Mouse (Mus musculus) liver, adult 2 months (tissue): ENCODE measurements around the gene Dmrt1. TPM values are rescaled to one million over a fixed set of nuclear protein-coding genes. Genes with fewer than 3 reads are reported as not detected.

Source experiments
- DNase-seq: peaks from one replicate; pipeline ENCODE4 v3.0.0-alpha.2; 2011; ENCODE audit warnings: low read depth, low spot score; ENCODE audit errors: extremely low read depth
- H3K27ac ChIP-seq: fragments of 200-500 bp; replicated peaks from 2 replicates; pipeline ENCODE4 v1.5.1; 2012; ENCODE audit warnings: low read depth, mild to moderate bottlenecking, control low read depth, inconsistent platforms, low read length; ENCODE audit not compliant: insufficient read depth
- H3K27me3 ChIP-seq: fragments of 200-500 bp; 2 replicates; pipeline ENCODE4 v1.6.1; 2012; ENCODE audit warnings: mild to moderate bottlenecking, moderate library complexity, low read length, inconsistent platforms; ENCODE audit not compliant: control insufficient read depth, insufficient read depth
- H3K36me3 ChIP-seq: fragments of 200-500 bp; 2 replicates; pipeline ENCODE4 v1.6.1; 2012; ENCODE audit warnings: low read length, inconsistent platforms; ENCODE audit not compliant: control insufficient read depth, insufficient read depth
- H3K4me1 ChIP-seq: fragments of 200-500 bp; 2 replicates; pipeline ENCODE4 v1.6.1; 2011; ENCODE audit warnings: low read length; ENCODE audit not compliant: control insufficient read depth, insufficient read depth
- H3K4me3 ChIP-seq: fragments of 200-500 bp; 2 replicates; pipeline ENCODE4 v1.5.1; 2011; ENCODE audit warnings: low read depth, mild to moderate bottlenecking, control low read depth, low read length, moderate library complexity; ENCODE audit not compliant: insufficient read depth
- H3K79me2 ChIP-seq: fragments of 200-500 bp; 2 replicates; pipeline ENCODE4 v1.6.1; 2012; ENCODE audit warnings: inconsistent platforms, mild to moderate bottlenecking, low read length, moderate library complexity; ENCODE audit not compliant: control insufficient read depth, insufficient read depth
- H3K9ac ChIP-seq: fragments of 200-500 bp; 2 replicates; pipeline ENCODE4 v1.6.1; 2012; ENCODE audit warnings: low read depth, mild to moderate bottlenecking, control low read depth, inconsistent platforms, low read length
- CTCF ChIP-seq: fragments of 200-500 bp; IDR thresholded peaks from 2 replicates; pipeline ENCODE4 v1.5.1; 2011; ENCODE audit warnings: low read depth, low read length, control low read depth
- POLR2A ChIP-seq: fragments of 200-500 bp; IDR thresholded peaks from 2 replicates; pipeline ENCODE4 v1.6.1; 2011; ENCODE audit warnings: low read length, control low read depth; ENCODE audit not compliant: insufficient read depth; ENCODE audit errors: extremely low read depth
- WGBS: fragments of 180-500 bp; shearing (Covaris S2); methylation state at CpG from one replicate; pipeline ENCODE4 v1.1.7; 2018; 5-methylcytosine and 5-hydroxymethylcytosine counted together
- polyA plus RNA-seq: library from polyadenylated mRNA; depleted of rRNA; stranded (reverse); fragments of >200 nt; gene quantifications from 2 replicates; pipeline ENCODE4 v1.2.3, GENCODE M21; 2012
- total RNA-seq: library from RNA; depleted of rRNA; stranded (reverse); fragments of >200 nt; gene quantifications from 2 replicates; pipeline ENCODE4 v1.2.3, GENCODE M21; 2014

Gene Dmrt1
- total and polyA plus RNA-seq, 2 experiments: not detected

DNA sequence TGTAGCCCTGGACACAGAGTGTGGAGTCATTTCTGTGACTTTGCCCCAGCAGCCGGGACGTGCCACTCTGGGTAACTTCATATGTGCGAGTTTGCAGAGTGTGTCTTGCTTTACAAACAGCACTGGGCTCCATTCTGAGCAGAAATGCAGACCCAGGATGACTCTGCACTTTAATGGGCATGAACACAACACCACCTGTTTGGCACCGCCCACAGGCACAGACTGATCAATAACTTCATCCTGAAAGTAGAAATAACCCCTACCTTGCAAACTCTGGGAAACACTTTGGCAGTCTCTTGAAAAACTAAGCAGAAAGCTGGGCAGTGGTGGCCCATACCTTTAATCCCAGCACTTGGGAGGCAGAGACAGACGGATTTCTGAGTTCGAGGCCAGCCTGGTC lies 24.6 kb upstream of the Dmrt1 start:
- Histone ChIP-seq H3K9ac (no peak overlapping the region), H3K79me2 (no peaks in the 10 kb centered on the region), H3K4me1 (peaks cover 2% of the 10 kb centered on the region; the same call in 1 of the 2 replicates), H3K4me3 (no peak overlapping the region), H3K27ac (no peak overlapping the region), H3K36me3 (no peaks in the 10 kb centered on the region), H3K27me3 (no peaks in the 10 kb centered on the region)
- TF ChIP-seq POLR2A (no peak), CTCF (no peak)
- peak; percentile 61 for DNase-seq
- 35% methylated on average over 6 of the region's 6 CpGs for WGBS

DNA sequence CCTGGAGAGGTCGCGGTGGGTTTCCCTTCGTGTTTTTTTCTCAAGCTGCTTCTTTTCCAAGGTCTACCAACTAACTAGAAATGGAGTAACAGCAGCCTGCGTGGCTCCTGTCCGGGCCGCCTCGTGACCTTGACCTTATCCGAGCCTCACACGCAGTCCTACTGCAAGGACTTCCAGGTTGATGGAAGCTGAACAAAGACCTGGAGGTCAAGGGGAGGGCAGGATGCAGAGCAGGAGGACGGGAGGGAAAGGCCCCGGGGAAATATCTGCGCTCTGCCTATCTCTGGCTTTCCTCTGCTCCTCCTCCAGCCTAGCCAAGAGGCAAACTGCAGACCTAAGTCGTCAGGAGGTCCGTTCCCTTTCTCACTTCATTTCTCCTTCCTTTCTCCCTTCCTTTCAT lies 18.9 kb upstream of the Dmrt1 start:
- 14% methylated on average over 14 of the region's 14 CpGs for WGBS
- Histone ChIP-seq H3K27ac (no peak overlapping the region), H3K27me3 (0 out of 2 replicates have a peak, but pooled peaks cover 2% of the 10 kb centered on the region), H3K79me2 (no peaks in the 10 kb centered on the region), H3K9ac (no peak overlapping the region), H3K36me3 (no peaks in the 10 kb centered on the region), H3K4me1 (no peaks in the 10 kb centered on the region), H3K4me3 (no peak overlapping the region)
- TF ChIP-seq POLR2A (no peak), CTCF (no peak)
- DNase-seq: no peak

DNA sequence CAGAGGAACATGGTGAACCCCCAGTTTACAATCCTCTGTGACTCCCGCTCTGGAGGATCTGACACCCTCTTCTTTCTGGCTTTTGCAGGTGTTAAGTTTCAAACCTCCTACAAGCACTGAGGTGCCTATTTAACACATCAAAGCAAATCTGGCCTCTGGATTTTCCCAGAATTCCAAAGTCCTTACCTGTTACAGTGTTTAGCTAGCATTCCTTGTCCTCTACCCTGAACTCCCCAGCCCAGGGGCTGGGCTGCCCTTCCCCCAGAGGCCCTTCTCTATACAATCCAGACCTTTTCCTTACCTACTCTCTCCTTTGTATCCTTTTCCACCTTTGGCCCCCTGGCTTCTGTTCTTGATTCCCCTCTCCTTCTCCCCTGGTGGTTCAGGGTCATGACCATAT lies 18.1 kb upstream of the Dmrt1 start:
- H3K4me3 ChIP-seq: no peak overlapping the region
- H3K79me2 ChIP-seq: no peaks in the 10 kb centered on the region
- H3K27me3 ChIP-seq: 0 out of 2 replicates have a peak, but pooled peaks cover 2% of the 10 kb centered on the region
- no peak for DNase-seq
- TF ChIP-seq POLR2A (no peak), CTCF (no peak)
- no peaks in the 10 kb centered on the region for H3K4me1 ChIP-seq
- H3K36me3 ChIP-seq: no peaks in the 10 kb centered on the region
- no peak overlapping the region for H3K9ac ChIP-seq
- 79% methylated on average over 1 of the region's 1 CpGs for WGBS
- H3K27ac ChIP-seq: no peak overlapping the region

- TF ChIP-seq CTCF (no peak), POLR2A (no peak)
- no peak for DNase-seq
- no peaks in the 10 kb centered on the region for H3K79me2 ChIP-seq
- WGBS: 31% methylated on average over 2 of the region's 2 CpGs
- no peaks in the 10 kb centered on the region for H3K36me3 ChIP-seq
- H3K27ac ChIP-seq: no peak overlapping the region
- H3K4me3 ChIP-seq: no peak overlapping the region
- H3K9ac ChIP-seq: no peak overlapping the region
- 0 out of 2 replicates have a peak, but pooled peaks cover 2% of the 10 kb centered on the region for H3K27me3 ChIP-seq
- no peaks in the 10 kb centered on the region for H3K4me1 ChIP-seq
Observed at GRCm38 (mm10) chr19:25488546-25488945, 16.9 kb upstream of the Dmrt1 start.

- TF ChIP-seq POLR2A: no peak
- no peak for TF ChIP-seq CTCF
- 72% methylated on average over 2 of the region's 2 CpGs for WGBS
- Histone ChIP-seq H3K4me1 (no peaks in the 10 kb centered on the region), H3K27ac (no peak overlapping the region), H3K4me3 (no peak overlapping the region), H3K36me3 (no peaks in the 10 kb centered on the region), H3K9ac (no peak overlapping the region), H3K79me2 (no peaks in the 10 kb centered on the region), H3K27me3 (0 out of 2 replicates have a peak, but pooled peaks cover 2% of the 10 kb centered on the region)
- DNase-seq: no peak
Observed at GRCm38 (mm10) chr19:25489546-25489945, 15.9 kb upstream of the Dmrt1 start.

GRCm38 (mm10) chr19:25497434-25497833 lies 8.0 kb upstream of the Dmrt1 start:
- Histone ChIP-seq H3K4me3 (no peak overlapping the region), H3K4me1 (no peaks in the 10 kb centered on the region), H3K9ac (no peak overlapping the region), H3K27ac (no peak overlapping the region), H3K36me3 (no peaks in the 10 kb centered on the region), H3K27me3 (no peaks in the 10 kb centered on the region), H3K79me2 (no peaks in the 10 kb centered on the region)
- WGBS: 63% methylated on average over 6 of the region's 6 CpGs
- no peak for TF ChIP-seq POLR2A
- no peak for DNase-seq
